Mouse (Mus musculus) heart, adult 8-10 months (tissue): ENCODE data around the gene BC024978. TPM values are rescaled to one million over a fixed set of nuclear protein-coding genes. Genes with fewer than 3 reads are reported as not detected.

Source experiments
- DNase-seq: peaks from one replicate; pipeline ENCODE4 v3.0.0; 2022; ENCODE audit warnings: low spot score
- total RNA-seq, 4 experiments: library from RNA; stranded (reverse); gene quantifications; 2 replicates each; pipeline ENCODE4 v1.2.4; 2022

The BC024978 gene
- total RNA-seq, 4 experiments from 2014 or later, result 14.1 to 19.5 (median 15.8) TPM

DNA sequence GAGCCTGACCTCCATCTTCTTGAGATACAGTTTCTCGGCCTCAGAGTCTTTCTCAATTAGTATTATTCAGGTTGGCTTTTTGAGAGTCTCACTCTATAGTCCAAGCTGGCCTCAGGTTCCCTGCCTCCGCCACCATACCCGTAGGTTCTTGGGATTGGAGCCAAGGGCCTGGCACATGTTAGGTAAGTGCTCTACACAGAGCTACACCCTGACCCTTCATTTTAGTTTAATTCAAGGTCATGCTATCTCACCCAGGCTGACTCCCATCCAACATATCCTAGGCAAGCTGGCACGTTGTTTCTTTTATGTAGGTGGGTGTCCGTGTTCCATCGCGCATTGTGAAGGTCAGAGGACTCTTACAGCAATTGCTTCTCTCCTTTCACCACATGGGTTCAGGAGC, 20.7 kb upstream of the BC024978 start:
- no peak for DNase-seq

DNA sequence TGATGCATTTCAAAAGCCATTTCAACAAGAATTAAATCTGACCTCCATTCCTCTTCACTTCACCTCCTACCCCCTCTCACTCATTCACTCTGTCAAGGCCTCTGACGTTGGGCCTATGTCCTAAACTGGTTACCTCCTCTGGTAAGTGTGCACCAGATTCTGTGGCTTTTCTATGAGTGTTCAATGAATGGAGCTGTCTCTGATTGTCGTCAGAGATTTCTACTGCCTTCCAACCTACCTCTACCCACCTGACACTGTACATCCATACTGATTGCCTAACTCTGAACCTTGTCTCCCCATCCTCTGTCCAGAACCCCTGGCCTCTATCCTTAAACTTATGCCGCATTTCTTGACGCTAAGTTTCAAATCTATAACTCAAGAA, 17.6 kb upstream of the BC024978 start:
- DNase-seq, result no peak

GRCm38 (mm10) chr7:27178324-27179216, 17.0 kb upstream of the BC024978 start, which contains the start of gene Rab4b:
TSS of gene Rab4b (minus strand) at chr7:27178896.
- peak; percentile 99 for DNase-seq

DNA sequence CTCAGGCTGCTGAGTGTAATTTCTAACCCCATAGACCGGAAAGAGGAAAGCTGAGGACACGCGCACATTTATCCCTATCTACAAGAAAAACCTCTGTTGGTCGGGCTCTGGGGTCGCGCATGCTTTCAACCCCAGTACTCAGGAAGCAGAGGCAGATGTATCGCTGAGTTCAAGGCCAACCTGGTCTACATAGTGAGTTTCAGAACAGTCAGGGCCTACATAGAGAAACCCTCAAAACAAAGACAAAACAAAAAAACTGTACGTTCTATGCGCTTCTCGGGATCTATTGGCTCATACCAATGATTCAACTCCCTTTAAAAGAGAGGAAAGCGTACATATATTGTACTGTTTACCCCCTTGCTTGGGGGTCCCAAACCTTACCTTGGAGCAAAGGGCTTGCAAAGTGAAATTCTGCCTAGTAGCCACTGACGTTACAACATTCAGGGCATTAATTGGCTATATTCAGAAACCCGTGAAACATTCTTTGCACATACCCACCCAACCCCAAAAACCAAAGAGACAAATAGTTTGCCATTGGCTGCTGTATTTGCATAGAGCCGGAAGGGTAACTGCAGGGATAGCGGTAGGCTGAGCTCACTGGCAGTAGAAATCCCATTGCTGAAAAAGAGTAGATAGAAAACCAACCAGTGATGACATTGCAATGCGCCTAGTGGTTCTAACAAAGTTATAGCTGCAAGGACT, 16.2 kb upstream of the BC024978 start:
- no peak for DNase-seq

DNA sequence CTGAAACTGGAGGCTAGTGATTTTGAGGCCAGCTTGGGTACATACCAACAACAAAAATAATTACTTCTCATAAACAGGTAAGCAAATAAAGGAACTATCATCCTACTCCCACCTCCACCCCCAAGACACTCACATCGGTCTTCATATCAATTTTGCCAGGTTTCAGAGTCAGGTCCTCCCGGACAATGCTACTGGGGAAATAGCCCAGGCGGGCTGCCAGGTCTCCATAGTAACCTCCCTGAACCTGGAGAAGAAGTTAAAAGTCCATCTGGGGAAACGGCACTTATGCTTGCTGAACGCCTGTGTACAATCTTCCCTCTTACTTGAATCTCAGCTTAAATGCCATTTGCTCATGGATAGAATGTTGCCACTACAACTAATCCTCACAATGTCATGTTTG, 15.5 kb upstream of the BC024978 start:
- peak; percentile 69 for DNase-seq

DNA sequence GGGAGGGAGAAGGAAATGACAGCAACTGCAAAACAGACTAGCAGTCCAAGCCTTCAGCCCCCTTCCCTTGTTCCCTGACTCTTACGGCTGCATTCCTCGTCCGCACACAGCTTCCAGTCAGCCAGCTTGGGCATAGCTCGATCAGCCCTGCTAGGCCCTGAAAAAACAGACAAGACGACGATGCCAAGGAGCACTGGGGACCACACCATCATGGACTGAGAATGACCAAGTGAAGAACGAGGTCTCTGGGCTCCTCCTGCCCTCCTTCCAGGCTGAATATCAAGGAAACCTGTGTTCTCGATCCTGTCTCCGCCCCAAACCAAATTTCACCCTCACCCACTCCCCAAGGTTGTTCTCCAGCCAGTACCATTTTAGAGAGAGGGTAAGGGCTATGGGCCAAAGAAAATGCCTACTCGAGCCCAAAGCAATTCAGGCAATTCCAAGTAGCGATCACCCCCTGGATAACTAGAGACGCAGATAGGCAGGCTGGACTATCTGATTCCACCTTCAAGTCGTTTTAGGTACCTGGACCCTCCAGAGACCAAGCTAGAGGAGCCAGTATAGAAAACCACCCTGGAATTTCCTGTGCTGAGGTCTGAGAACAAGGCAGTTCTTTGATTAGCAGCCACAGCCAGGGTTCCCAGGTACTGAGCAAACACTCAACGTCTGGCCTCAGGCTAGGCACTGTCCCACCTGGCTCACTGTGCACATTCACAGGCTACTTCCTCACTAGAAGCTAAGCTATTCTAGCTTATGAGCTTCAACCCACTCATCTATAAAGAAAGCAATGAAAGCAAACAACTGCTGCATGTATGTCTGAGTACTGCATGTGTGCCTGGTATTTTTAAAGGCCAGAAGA, 14.5 kb upstream of the BC024978 start, which contains the start of the genes Gm21983 and Mia:
TSS of gene Gm21983 (minus strand) at position 250 of the 859 bp plus-strand sequence.
TSS of gene Mia (minus strand) at position 321 of the 859 bp plus-strand sequence.
- DNase-seq, result no peak

DNA sequence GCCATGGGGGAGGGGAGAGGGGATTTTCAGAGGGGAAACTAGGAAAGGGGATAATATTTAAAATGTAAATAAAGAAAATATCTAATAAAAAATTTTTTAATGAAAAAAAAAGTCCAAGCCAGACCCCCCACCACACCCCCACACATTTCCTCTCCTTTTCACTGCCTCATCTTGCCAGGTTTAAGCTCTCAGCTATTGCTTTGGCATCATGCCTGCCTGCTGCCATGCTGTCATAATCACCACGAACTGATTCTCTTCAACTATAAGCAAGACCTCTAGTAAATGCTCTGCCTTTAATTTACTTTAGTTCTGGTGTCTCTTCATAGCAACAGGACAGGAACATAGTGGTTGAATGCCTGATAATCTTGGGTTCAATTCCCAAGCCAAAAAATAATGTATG, 13.1 kb upstream of the BC024978 start:
- DNase-seq, result no peak

- no peak for DNase-seq
Observed at GRCm38 (mm10) chr7:27184964-27185363, 10.6 kb upstream of the BC024978 start.

GRCm38 (mm10) chr7:27185986-27186385, 9.6 kb upstream of the BC024978 start:
- no peak for DNase-seq

DNA sequence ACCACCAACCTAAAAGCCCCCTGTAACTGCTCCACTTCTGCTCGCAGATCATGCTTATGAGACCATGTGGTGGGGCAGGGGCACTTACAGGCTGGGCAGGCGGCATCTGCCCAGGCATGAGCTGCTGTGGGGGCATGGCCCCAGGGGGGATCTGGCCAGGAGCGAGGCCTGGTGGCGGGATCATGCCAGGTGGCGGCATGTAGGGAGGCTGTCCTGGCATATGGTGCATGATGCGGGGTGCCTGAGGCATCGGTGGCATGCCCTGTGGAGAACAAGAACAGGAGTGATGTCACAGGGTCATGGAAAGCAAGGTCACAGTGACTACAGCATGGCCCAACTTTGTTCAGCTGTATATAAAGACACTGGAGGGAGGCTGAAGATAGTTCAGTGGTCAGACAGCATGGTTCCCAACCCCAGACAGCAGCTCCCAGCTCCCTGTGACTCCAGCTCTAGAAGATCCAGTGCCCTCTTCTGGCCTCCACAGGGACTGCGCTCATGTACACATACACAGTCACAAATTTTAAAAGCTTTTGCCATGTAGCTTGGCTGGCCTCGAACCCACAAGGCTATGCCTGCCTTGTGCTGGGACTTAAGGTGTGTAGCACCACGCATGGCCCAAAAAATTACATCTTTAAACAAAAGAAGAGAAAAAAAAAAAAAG, 6.2 kb upstream of the BC024978 start:
- no peak for DNase-seq

- DNase-seq, result no peak
Observed at GRCm38 (mm10) chr7:27192434-27192833, 3.1 kb upstream of the BC024978 start.

DNA sequence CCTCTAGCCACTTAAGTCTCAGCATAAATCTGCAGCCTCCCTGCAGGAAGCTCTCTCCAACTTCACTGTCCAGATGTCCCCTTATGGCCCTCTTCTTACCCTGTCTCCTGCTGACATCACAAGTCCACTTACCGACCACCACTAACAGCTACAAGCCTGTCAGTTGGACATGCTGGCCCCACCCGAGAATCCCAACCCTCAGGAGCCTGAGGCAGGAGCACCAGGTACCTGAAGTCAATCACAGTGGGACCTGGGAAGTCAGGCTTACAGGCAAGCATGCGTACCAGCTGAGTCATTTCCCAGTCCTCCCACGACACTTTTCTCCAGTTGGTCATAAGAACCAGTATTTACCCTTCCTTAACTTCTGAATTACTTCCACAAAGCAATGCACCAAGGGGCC, 1.9 kb upstream of the BC024978 start:
- no peak for DNase-seq

DNA sequence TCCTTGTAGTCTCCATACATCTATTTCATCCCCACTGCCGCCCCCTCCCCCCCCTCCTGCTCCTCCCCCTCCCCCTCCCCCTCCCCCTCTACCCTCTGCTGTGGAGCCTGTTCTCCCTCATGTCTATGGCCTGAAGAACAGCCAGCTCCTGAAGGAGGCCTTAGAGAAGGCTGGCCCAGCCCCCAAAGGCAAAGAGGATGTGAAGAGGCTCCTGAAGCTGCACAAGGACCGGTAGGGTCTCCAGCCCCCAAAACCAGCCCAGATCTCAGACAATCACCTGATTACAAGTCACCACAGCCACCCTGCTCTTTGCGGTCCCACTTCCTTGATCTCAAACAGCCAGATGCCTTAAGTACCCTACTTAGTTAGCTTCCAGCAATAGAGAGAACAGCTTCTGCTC, 1.6 kb downstream of the BC024978 start:
- DNase-seq, result no peak

DNA sequence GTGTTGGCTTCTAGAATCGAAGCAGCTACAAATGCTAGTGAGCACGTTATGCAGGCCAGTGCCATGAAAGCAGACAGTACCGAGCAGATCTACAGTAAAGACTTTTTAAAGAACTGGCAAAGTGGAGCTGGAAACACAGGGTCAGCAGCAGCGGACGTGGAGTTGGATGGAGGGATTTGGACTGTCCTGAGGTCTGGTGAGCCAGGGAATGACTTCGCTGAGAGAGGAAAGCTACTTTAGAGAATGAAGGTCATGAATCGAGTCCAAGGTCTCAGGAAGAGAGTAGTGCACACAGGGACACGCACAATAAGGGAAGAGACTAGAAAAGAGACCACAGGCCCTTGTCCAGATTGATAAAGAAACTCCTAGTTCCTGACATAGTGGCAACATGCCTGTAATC, 2.1 kb downstream of the BC024978 start:
- DNase-seq, result no peak

- DNase-seq, result no peak
Observed at GRCm38 (mm10) chr7:27198355-27198754, 2.8 kb downstream of the BC024978 start.

GRCm38 (mm10) chr7:27198779-27199178, 3.2 kb downstream of the BC024978 start:
- no peak for DNase-seq

DNA sequence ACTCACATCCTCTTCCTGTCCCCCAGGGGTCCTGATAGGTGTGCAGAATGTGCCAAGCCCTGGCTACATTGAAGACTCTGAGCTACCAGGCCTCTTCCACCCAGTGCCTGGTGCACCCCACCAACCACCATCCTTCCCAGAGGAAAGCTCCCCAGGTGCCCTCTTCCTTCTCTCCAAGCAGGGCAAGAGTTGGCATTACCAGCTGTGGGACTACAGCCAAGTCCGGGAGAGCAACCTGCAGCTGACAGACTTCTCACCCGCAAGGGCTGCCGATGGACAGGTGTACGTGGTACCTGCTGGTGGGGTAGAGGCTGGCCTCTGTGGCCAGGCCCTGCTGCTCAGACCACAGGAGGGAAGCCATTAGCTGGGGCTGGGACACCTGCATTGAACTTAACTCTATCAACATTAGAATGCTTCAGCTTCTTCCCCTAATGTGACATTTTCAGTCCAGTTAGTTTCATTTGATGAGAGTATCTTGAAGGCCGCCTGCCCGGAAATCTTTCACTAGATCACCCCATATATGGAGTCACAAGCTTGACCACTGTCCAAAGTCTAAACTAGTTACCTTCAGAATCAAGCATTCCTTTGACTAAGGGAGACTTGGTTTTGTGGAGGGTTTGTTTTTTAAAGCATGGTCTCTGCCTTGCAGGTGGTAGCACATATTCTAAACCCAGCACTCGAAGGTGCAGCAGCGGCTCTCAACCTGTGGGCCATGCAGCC, 8.3 kb downstream of the BC024978 start:
- DNase-seq, result no peak

DNA sequence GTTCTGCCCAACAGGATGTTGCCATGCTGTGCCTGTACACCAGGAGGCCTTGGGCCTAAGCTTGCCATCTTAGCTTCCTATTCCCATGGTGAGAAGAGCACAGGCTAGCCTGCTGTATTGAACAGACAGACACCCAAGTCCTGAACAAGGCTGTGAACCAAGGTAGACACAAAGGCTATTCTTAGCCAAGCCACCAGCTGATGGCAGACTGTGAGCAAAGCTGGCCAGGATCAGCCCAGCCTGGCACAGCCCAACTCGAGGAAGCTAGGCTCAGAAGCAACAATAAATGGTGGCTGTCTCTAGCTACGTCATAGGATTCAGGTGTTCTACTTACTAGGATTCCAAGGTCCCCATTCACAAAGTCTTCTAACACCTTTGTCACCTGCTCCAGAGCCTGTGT, 17.0 kb downstream of the BC024978 start:
- no peak for DNase-seq

GRCm38 (mm10) chr7:27218586-27218985, 23.0 kb downstream of the BC024978 start:
- DNase-seq, result no peak

DNA sequence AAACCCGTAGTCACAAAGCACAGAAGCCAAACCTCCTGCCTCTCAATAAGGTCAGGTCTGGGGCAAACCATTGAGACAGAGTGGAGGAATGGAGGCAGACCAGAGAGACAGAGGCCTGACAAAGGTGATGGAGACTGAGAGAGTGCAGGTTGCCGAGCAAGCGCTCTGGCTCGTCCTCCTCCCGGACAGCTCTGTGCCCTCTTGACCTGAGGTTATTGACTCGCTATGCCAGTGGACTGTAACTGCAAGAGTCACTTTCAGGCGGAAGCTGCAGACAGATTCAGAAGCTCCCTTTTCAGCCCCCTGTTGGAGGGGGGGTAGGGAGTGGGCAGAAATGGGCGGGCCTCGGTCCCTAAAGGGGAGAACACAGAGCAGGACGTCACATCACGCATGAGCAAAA, 24.4 kb downstream of the BC024978 start:
- DNase-seq, result no peak

DNA sequence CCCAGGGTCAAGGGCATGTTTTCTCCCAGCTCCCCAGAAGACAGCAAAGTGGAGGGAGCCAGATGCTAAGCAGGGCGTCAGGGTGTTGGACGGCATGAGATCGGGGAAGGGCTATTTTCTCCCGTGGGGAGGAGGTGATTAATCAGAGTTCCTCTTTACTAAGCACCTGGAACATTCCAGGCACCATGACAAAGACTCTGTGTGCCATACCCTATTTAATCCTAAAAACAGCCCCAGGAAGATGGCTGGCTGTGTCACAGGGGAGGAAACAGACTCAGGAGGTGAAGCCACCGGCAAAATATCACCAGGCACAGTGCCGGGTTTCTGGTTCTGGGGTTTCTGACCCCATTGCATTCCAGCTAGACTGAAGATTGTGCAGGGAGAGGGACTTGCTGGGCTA, 26.4 kb downstream of the BC024978 start:
- DNase-seq, result no peak
